Mouse (Mus musculus) neural tube, embryonic 14.5 days (tissue): ENCODE measurements around the gene Zfp950. TPM values are rescaled to one million over a fixed set of nuclear protein-coding genes. Genes with fewer than 3 reads are reported as not detected.

ENCODE experiments used
- ATAC-seq: fragments of 200-750 bp; cut with Nextera tagmentation; 2 replicates; pipeline ENCODE4 v1.8.0; 2017; ENCODE audit warnings: low read depth, mild to moderate bottlenecking, moderate TSS enrichment, moderate library complexity
- H3K27ac ChIP-seq: fragments of 300-500 bp; sonication (generic); 2 replicates; pipeline ENCODE4 v1.5.1; 2014; ENCODE audit warnings: low read depth, mild to moderate bottlenecking, control low read depth, low read length, moderate library complexity, mixed read lengths
- H3K27me3 ChIP-seq: fragments of 300-500 bp; sonication (generic); 2 replicates; pipeline ENCODE4 v1.6.1; 2014; ENCODE audit warnings: low read length; ENCODE audit not compliant: control insufficient read depth, insufficient read depth
- H3K36me3 ChIP-seq: fragments of 300-500 bp; sonication (generic); 2 replicates; pipeline ENCODE4 v1.6.1; 2014; ENCODE audit warnings: low read length, mixed read lengths; ENCODE audit not compliant: control insufficient read depth, insufficient read depth
- H3K4me1 ChIP-seq: fragments of 300-500 bp; sonication (generic); 2 replicates; pipeline ENCODE4 v1.6.1; 2014; ENCODE audit warnings: low read length; ENCODE audit not compliant: control insufficient read depth, insufficient read depth
- H3K4me2 ChIP-seq: fragments of 300-500 bp; sonication (generic); 2 replicates; pipeline ENCODE4 v1.6.1; 2014; ENCODE audit warnings: mild to moderate bottlenecking, low read depth, low read length, control low read depth
- H3K4me3 ChIP-seq: fragments of 300-500 bp; sonication (generic); 2 replicates; pipeline ENCODE4 v1.5.1; 2014; ENCODE audit warnings: low read depth, low read length, control low read depth, mixed read lengths
- H3K9ac ChIP-seq: fragments of 300-500 bp; sonication (generic); replicated peaks from 2 replicates; pipeline ENCODE4 v1.6.1; 2014; ENCODE audit warnings: low read depth, mild to moderate bottlenecking, control low read depth, low read length, mixed read lengths
- H3K9me3 ChIP-seq: fragments of 300-500 bp; sonication (generic); 2 replicates; pipeline ENCODE4 v1.6.1; 2016; ENCODE audit warnings: low read length; ENCODE audit not compliant: control insufficient read depth
- WGBS: fragments of 180-500 bp; shearing (Covaris S2); extraction: QIAGEN DNeasy Blood & Tissue Kit; methylation state at CpG from one replicate; pipeline ENCODE4 v1.1.7; 2014; 5-methylcytosine and 5-hydroxymethylcytosine counted together
- polyA plus RNA-seq: library from polyadenylated mRNA; unstranded; fragments of >200 nt; fragmentation: Nextera tagmentation; extraction: Ambion mirVana; gene quantifications from 2 replicates; pipeline ENCODE4 v1.2.1, GENCODE M21; 2014

The Zfp950 gene
- polyA plus RNA-seq, 1 experiment from 2014 or later = 47.6 TPM

DNA sequence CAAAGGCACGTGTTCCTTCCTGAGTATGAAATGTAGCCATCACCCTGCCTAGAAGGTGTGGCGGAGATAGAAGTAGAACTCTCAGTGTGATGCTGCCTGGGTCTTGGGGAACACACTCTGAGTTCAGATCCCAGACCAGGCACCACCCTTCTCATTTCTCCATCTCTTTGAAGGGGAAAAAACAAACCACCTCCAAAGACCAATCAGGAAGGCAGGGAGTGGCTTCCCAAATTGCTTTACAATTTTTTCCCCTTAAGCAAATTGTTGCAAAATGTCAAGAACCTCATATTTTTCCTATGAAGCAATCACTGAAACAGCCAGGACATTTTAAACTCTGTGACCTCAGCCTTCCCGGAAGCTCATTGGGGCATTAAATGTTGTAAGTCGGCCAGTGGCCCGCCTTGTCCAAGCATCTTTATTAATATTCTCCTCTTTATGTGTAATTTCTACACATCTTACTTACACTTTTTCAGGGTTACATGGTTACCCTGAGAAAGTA, 60.3 kb downstream of the Zfp950 start:
- ATAC-seq = no peak
- no peaks in the 10 kb centered on the region for H3K36me3 ChIP-seq
- H3K9me3 ChIP-seq = no peaks in the 10 kb centered on the region
- H3K27ac ChIP-seq = no peak overlapping the region
- 95% methylated on average over 5 of the region's 5 CpGs for WGBS
- H3K27me3 ChIP-seq = no peaks in the 10 kb centered on the region
- no peak overlapping the region for H3K4me3 ChIP-seq
- H3K4me1 ChIP-seq = no peaks in the 10 kb centered on the region
- H3K9ac ChIP-seq = no peak overlapping the region
- no peak overlapping the region for H3K4me2 ChIP-seq

DNA sequence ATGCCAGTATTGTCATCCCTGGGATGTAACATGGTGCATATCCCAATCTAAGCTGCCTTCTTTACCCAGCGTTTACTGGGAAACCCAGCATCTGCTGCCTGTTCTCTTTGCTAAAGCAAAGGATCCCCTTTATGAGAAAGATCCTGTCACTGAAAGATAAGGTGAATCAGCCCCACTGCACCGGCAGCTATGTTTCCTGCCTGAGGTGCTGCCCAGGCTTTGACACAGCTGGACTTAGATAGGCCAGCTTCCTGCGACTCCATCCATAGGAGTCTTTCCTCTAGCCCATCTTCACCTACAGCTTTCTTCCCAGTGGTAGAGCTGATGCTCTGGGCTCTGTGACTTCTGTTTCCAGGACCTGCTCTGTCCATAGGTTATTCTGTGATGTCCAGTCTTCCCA, 62.0 kb downstream of the Zfp950 start:
- Histone ChIP-seq H3K4me1 (no peaks in the 10 kb centered on the region), H3K27ac (no peak overlapping the region), H3K27me3 (no peaks in the 10 kb centered on the region), H3K4me3 (no peak overlapping the region), H3K9me3 (no peaks in the 10 kb centered on the region), H3K4me2 (no peak overlapping the region), H3K36me3 (no peaks in the 10 kb centered on the region), H3K9ac (no peak overlapping the region)
- ATAC-seq = no peak
- 92% methylated on average over 3 of the region's 3 CpGs for WGBS

DNA sequence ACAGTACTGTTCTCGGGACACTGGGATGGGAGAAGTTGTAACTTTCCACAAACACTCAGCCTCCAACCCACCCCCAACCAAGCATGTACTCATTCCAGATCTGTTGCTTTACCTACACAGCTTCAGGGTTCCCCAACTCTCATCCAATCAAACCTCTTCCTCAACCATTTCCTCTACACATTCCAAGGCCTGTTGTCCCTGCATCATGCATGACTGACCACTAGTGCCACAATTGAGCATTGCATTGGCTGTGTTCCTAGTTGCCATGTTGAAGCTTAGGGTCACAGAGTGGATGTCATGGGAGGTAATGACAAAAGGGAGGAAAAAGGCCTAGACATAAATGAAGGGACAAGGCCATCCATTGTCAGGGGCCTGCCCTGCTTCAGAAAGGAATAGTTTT, 75.6 kb downstream of the Zfp950 start:
- no peaks in the 10 kb centered on the region for H3K27me3 ChIP-seq
- no peaks in the 10 kb centered on the region for H3K4me1 ChIP-seq
- no peak overlapping the region for H3K4me3 ChIP-seq
- H3K9ac ChIP-seq = no peak overlapping the region
- no peaks in the 10 kb centered on the region for H3K36me3 ChIP-seq
- H3K27ac ChIP-seq = no peak overlapping the region
- WGBS = 100% methylated on average over 1 of the region's 1 CpGs
- ATAC-seq = no peak
- no peak overlapping the region for H3K4me2 ChIP-seq
- no peaks in the 10 kb centered on the region for H3K9me3 ChIP-seq

DNA sequence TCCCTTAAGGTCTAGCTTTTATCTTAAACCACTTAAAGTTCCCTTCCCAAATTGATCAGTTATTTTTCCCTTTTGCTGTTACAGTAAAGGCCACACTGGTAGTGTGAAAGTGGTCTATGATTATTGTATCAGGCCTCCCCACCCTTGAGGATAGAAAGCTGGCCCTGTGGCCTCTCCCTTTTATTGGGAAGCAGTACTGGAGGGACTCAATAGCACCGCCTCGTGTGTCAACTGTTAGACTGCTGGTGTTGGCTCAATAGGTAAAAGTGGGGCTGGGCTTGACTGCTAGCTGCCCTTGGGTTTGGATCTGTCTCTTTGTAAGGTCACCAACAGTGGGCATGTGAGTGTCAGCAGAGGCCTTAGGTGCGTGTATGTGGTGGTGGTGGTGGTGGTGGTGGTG, 76.3 kb downstream of the Zfp950 start:
- Histone ChIP-seq H3K27ac (no peak overlapping the region), H3K4me3 (no peak overlapping the region), H3K9ac (no peak overlapping the region), H3K4me2 (no peak overlapping the region), H3K4me1 (no peaks in the 10 kb centered on the region), H3K9me3 (no peaks in the 10 kb centered on the region), H3K36me3 (no peaks in the 10 kb centered on the region), H3K27me3 (no peaks in the 10 kb centered on the region)
- 92% methylated on average over 3 of the region's 3 CpGs for whole genome bisulfite sequencing
- no peak for ATAC-seq

DNA sequence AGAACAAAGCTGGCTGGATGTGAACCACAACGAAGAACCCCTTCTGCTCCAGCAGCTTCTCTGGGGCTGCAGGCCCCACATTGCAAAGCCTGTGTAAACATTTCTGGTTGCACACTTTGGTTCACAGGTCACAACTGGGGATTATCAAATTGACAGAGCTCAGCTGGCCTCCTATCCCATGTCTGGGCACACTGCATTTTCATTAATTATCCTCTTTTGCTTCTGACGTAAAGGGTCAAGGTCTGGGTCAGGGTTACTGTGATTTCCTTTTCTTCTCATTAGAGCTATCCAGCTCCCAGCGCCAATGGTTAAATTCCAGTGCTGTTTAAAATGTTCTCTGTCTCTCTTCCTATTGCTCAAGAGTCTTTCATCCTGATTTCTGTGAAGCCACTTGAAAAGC, 83.1 kb downstream of the Zfp950 start:
- no peaks in the 10 kb centered on the region for H3K36me3 ChIP-seq
- H3K27ac ChIP-seq = no peak overlapping the region
- H3K4me1 ChIP-seq = no peaks in the 10 kb centered on the region
- H3K4me3 ChIP-seq = no peak overlapping the region
- no peaks in the 10 kb centered on the region for H3K27me3 ChIP-seq
- no peak overlapping the region for H3K4me2 ChIP-seq
- no peak overlapping the region for H3K9ac ChIP-seq
- no peaks in the 10 kb centered on the region for H3K9me3 ChIP-seq
- 52% methylated on average over 3 of the region's 3 CpGs for WGBS
- ATAC-seq = no peak

DNA sequence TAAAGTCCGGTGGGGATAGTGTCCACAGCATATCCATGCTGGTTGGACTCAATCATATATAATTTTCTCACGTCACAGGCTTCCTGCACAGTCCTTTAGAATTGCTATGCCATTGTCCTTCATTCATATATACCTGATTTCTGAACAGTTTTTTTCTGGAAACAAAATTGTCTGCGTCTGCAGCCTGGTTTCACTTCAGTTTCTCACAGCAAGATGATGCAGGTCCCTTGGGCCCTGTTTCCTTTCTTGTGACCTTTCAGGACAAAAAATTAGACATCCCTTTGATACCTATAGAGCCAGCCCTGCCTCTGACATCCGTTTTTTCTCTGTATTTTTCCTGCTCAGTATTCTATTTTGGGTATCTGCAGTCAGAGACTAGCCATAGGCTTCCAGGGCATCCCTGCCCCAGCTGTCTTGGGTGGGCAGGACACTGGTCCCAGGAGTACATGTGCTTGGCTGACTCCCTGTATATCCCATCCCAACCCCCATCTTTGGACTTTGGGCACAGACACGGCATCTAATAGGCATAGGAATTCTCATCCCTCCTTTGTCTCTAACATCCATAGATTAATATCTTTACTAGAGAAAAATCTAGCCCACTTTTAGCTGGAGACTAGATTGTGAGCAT, 83.7 kb downstream of the Zfp950 start:
- no peaks in the 10 kb centered on the region for H3K9me3 ChIP-seq
- no peak overlapping the region for H3K27ac ChIP-seq
- H3K9ac ChIP-seq = no peak overlapping the region
- no peaks in the 10 kb centered on the region for H3K4me1 ChIP-seq
- H3K27me3 ChIP-seq = no peaks in the 10 kb centered on the region
- no peaks in the 10 kb centered on the region for H3K36me3 ChIP-seq
- no peak for ATAC-seq
- no peak overlapping the region for H3K4me3 ChIP-seq
- H3K4me2 ChIP-seq = no peak overlapping the region
- 78% methylated on average over 5 of the region's 5 CpGs for WGBS

DNA sequence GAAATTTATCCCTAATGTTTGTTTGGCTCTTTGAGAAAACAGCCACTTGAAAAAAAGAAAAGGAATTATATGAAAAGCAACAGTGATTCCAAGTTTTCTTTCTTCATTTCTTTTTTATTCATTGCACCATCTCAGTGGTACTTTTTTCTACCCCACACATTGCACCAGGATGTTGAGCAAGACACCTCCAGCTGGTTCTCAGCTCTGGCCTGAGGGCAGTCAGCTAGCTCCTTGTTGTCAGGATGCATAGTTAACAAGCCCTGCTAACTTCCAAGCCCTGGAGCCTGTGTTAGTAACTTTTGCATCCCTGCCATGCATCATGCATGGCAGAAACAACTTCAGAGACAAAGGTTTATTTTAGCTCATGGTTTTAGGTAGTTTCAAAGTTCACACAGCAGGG, 87.9 kb downstream of the Zfp950 start:
- Histone ChIP-seq H3K4me3 (no peak overlapping the region), H3K9me3 (no peaks in the 10 kb centered on the region), H3K27ac (no peak overlapping the region), H3K9ac (no peak overlapping the region), H3K4me1 (no peaks in the 10 kb centered on the region), H3K36me3 (no peaks in the 10 kb centered on the region), H3K27me3 (no peaks in the 10 kb centered on the region), H3K4me2 (no peak overlapping the region)
- no peak for ATAC-seq

DNA sequence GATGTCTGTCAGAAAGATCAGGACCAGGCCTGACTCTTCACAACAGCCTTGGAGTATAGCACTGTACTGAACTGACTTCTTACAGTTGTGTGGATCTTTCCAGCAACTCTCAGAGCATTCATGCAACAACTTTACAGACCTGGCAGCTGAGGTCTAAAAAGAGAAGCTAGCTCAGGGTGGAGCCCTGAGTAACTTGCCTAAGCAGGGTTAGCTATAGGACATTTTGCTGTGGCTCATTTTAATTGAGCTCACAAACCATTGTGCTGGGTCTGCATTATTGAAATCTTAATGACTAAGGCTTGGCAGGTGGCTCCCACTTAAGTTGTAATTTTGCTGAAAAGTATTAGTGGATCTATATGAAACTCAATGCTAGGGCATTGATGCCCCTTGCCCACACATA, 88.6 kb downstream of the Zfp950 start:
- Histone ChIP-seq H3K9ac (no peak overlapping the region), H3K4me2 (no peak overlapping the region), H3K9me3 (no peaks in the 10 kb centered on the region), H3K27ac (no peak overlapping the region), H3K4me3 (no peak overlapping the region), H3K36me3 (no peaks in the 10 kb centered on the region), H3K27me3 (no peaks in the 10 kb centered on the region), H3K4me1 (no peaks in the 10 kb centered on the region)
- no peak for ATAC-seq

DNA sequence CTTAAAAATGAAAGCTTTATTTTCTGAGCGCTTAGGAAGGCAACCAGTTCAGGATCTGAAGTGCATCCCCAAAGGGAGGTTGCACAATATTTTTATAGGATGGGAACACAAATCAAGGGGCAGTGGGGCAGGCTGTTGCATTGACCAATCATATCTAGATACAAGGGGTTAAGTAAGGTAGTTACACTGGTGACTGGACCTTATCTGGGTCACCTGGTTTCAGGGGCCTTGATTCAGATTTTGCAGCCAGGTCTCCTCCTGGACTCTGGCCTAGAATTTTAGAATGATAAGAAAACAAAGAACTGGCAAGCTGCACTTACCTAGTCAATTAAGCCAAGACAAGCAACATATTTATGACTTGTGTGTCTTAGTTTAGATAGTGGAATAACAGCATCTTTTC, 89.5 kb downstream of the Zfp950 start:
- ATAC-seq = no peak
- WGBS = 93% methylated on average over 1 of the region's 1 CpGs

More for the DNA sequence above, 89.5 kb downstream of the Zfp950 start:
- H3K4me2 ChIP-seq = no peak overlapping the region
- no peak overlapping the region for H3K9ac ChIP-seq
- H3K27me3 ChIP-seq = no peaks in the 10 kb centered on the region
- no peaks in the 10 kb centered on the region for H3K4me1 ChIP-seq
- no peaks in the 10 kb centered on the region for H3K36me3 ChIP-seq
- H3K27ac ChIP-seq = no peak overlapping the region
- H3K4me3 ChIP-seq = no peak overlapping the region
- no peaks in the 10 kb centered on the region for H3K9me3 ChIP-seq
